Mouse (Mus musculus): ENCODE data around the gene Pwwp2a. TPM values are rescaled to one million over a fixed set of nuclear protein-coding genes. Genes with fewer than 3 reads are reported as not detected.
A peak's percentile ranks its signal among the peaks of the same experiment; 100 is the strongest.

Gene Pwwp2a
- total RNA-seq (2021), result 10 to 100 TPM; 14.9 to 16.4 TPM
- long read RNA-seq, experiment 1, partial matches to known transcripts, result 0 of 4 reads
- long read RNA-seq, experiment 1, other reads (novel, unspliced or antisense), result 4 of 4 reads
- long read RNA-seq, experiment 2, result 0 reads

DNA sequence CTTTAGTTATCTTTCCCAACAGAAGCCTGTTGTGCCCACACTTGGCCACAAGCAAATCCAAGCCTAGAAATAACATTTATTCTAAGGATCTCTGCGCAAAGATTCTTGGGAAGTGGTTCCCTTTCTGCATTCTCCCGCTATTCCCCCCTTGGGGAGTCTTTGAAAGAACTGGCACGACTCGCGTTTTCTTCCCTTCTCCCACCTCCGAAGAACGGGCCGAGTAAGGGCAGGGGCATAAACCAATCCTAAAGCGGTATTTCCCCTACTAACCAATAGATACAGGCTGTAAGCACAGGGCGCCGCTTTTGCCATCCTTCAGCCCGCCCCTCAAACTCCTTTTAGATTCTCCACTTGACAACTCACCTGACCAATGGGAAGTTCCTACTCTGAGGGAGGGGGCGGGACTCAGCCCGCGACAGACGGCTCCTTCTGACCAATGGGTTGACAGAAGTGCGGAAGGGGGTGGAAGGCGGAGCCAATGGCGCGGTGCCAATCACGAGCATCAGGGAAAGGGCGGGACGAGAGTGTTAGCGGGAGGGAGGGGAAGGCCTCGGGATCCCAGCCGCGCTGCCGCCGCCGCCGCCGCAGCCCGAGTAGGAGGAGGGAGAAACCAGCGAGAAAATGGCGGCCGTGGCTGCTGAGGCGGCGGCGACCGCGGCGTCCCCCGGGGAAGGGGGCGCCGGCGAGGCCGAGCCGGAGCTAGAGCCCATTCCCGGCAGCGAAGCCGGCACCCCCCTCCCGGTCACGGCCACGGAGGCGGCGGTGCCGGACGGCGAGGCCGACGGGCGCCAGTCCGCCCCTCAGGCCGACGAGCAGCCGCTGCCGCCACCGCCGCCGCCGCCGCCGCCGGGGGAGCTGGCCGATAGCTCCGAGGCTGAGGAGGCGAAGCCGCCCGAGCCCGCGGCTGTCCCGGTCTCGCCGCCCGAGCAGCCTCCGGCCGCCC, at the start of gene Pwwp2a:
TSS of gene Pwwp2a (plus strand) at position 527 of the 943 bp plus-strand sequence.
- peak; percentile 99 for DNase-seq

DNA sequence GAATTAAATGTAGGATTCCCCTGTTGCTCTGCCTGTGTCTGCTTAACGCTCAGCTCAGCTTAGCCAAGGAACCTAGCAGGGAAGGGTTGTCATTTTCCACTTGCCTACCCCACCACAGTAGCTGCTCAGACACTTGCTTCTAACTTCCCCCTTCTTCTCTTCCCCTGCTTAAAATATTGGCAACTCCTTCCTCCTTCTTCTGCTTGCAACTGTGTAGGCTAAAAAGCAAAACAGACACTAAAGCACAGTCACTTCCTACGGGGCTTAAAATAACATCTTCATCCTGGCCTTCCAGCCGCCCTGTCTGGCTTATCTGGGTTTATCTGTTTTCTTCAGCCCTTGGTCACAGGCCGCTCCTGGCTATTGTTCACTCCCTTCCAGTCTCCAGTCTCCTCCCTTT, 49.2 kb upstream of the Pwwp2a start:
- peak; percentile 20 to 33 for DNase-seq

DNA sequence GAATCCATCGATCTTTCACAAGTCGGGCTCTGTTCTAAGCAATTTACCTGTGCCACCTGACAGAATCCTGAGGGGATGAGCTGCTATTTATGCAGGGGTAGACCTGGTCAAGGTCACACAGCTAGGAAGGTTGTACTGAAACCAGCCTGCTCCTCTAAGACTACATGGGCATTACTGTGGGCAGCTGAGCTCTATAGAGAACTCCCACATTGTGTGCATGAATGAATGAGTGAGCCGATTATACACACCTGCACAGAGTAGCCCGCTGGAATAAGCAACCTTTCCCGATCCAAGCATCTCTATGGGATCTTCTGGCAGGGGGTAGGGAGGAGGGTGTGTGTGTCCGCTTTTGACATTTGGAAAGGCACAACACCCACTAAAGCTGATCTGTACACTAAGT, 48.6 kb upstream of the Pwwp2a start:
- DNase-seq, result no peak

DNA sequence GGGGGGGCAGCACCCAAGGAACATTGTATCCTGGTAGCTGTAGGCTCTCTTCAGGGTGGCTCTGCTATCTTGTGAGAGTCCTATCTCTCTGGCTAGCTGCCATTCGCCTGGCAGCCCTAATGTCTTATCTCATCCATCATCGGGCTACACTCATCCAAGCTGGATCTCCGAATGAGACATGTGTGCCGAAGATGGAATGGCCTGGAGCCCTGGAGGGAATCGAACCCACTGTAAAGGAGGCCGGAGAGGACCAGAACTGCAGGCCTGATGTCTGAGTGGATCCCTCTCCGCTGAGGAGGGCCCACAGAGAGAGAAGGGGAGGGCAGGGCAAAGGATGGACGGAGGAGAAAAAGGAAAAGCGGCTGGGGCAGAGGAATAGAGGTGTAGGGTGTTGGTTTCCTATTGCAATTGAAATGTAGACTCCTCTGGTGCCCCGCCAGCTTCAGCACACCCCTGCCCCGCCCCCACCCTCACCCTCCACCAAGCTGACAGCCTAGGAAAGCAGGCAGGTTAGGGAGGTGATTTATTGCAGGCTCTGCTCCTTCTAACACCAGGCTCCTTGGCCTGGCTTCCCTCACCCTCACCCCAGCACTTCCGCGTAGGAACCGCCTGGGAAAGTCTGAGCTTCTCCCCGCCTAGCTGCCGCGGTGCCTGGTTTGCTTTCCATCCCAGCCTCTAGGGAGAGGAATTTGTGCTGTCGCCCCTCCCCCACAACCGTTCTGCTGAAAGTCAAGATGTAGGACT, 48.0 kb upstream of the Pwwp2a start:
- DNase-seq, result peak; percentile 76 to 86

DNA sequence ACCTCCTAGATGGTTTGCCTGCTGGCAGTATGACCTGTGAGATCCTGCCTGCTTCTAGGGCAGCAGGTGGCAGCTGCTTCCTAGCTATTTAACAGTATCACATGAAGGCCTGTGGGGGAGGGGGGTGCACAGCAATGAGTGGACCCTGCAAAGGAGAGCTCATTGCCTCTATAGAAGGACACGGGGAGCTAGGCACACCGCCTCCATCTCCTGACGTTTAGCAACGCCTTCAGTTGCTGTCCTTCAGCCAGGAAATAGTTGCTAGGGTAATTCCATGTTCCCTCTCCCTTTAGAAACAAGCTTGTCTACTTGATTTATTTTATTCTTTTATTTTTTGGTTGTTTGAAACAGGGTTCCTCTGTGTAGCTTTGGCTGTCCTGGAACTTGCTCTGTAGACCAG, 45.0 kb upstream of the Pwwp2a start:
- no peak for DNase-seq

DNA sequence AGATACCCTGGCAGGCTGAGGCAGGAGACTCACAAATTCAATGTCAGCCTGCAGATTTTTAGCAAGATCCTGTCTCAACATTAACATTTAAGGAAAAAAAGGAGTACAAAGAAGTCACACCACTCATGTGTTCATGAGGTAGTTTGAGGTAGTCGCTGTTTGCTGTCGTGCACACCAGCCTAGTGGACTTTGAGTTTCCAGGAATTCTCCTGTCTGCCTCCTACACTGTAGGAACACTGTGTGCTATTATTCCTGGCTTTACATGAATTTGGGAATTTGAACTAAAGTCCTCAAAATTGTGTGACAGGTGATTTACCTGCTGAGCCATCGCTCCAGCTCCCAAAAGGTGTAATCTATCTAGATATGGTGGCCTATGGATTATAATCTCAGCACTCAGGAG, 43.3 kb upstream of the Pwwp2a start:
- DNase-seq, result no peak

DNA sequence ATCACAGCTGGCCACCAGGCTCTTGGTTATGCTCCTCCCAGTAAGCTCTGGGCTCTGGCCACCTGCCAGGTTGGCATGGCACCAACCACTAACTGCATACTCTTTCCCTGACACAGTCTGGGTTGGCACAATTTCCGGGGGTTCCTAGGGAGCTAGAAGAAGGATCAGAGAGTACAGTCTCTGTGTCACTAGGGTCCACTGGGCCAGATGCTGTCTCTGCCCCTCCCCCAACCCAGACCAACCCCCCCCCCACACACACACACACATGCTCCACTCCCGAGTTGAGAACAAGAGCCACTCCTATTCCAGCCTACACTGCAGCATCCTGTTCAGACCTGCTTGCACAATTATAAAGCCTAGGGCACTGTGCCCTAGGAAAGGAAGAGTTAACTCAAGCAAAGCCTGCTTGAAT, 38.6 kb upstream of the Pwwp2a start:
- DNase-seq, result peak; percentile 64 to 67

DNA sequence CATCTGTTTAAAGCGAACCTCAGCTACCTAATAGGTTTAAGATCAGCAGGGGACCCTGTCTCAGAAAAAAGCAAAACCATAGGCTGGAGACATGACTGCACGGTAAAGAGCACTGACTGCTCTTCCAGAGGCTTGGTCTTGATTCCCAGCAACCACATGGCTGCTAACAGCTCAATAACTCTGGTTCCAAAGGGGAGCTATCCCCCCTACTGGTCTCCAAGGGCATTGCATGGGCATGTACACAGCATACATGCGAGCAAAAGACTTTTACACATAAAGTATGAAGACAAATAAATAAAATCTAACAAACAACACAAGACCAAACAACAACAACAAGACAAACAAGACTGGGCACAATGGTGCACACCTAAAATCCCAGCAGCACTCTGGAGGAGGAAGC, 36.5 kb upstream of the Pwwp2a start:
- DNase-seq, result no peak

DNA sequence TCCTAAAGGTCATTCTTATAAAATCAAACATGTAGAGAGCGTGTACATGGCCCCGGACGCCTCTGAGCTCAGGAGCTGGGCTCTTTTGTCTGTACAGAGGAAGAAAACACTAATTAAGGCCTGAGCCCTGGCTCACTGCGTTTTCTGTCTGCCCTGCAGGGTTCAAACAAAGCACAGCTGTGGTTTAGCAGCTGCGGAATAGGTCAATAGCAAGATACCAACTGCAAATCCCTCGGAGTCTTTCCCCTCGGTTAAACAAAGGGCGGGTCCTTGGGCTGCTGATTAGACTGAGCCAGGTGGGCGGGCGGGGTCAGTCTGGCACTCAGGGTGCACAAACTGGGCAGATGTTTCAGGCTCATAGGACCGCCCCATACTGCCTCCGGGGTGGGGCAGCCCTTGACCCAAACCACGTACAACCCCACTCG, 28.7 kb upstream of the Pwwp2a start:
- no peak for DNase-seq

DNA sequence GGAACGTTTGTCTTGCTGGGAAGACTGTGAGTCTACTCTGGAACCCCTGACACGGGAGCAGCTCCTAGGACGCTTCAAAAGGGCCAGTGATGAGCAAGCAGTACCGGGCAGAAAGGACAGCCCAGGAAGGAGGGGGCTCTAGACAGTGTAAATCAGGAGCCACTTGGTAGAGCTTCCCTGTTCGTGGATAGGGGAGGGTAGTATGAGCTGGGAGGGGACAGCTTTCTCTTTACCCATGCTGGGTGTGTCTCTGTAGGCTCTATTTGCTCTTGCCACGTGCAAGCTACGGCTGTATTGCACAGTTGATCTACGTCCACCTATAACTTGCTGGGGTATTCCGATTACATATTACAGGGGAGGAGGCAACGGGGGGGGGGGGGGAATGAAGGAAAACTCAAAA, 25.3 kb upstream of the Pwwp2a start:
- no peak for DNase-seq

DNA sequence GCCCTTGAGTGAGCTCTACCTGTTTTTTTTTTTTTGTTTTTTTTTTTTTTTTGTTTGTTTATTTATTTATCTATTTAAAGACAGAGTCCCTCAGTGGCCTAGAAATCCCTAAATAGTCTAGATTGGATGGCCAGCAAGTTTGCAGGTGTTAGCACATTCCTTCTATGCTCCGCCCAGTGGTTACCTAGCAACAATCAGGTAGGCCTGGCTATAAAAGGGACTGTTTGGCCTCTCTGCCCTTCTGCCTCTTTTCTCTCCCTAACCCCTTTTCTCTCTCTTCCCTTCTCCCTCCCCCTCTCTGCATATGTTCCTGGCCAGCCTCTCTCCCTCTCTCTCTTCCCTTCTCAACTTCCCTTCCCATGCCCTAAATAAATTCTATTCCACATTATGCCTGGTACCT, 23.8 kb upstream of the Pwwp2a start:
- DNase-seq, result no peak

DNA sequence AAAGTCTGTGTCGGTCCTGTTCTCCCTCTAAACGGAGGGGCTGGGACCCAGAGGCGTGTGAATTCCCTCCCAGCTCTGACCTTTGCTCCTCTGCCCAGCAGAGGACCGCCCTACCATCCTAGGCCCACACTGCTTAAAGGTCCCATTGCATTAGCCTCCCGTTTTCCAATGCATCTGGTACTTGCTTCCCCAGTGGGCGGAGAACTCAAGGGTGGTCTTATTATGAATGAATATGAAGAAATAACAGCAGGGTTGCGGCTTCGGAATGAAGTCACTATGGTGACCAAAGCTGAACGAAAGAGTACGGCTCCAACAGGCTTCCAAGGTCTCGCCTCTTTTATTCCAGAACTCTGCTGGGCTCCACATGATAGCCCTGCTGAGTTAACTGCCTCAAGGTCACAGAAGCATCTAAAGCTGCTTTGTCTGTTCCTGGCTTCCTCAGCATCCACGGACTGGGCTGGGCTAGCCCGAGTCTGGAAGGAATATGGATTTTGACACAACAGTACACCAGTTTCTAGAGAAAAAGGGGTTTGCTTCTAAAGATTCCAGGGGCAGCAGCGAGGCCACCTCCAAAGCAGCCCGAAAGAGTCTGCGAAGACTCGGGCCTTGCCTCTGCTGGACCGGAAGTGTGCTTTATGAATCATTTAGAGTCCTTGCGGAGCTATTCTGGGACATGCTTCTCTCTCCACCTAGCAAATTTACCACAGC, 14.6 kb upstream of the Pwwp2a start:
- DNase-seq, result peak in 1 of 2 experiments; percentile 7

DNA sequence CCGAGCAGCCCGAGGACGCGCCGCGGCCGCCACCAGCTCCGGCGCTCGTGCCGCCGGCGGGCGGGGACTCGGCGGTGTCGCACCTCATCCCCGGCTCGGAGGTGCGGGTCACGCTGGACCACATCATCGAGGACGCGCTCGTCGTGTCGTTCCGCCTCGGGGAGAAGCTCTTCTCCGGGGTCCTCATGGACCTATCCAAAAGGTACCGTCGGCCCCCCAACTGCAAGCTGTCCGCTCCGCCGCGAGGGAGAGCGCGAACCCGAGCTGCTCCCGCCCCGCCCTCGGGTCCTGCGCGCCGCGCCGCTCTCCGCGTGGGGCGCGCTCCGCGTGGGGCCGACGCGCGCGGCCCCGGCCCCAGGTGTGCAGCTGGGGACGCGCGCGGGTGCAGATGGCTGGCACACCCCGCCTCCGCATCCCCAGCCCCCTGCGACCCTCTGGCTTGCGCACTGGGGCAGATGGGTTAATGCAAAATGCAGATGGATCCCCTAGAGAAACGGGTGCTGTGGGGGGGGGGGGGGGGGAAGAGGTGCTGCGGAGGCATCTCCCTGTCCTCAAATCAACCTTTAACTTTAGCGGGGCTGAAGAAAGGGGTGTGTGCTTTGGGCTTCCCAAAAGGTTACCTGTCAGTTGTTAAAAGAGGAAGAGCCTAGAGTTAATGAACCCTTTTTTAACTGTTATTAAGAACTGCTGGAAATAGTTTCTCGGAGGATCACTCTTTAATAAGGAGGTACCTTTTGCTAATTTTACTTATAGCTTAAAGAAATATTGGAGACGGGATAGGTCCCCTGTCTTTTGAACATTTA, 818 bp downstream of the Pwwp2a start:
- peak; percentile 59 to 75 for DNase-seq

DNA sequence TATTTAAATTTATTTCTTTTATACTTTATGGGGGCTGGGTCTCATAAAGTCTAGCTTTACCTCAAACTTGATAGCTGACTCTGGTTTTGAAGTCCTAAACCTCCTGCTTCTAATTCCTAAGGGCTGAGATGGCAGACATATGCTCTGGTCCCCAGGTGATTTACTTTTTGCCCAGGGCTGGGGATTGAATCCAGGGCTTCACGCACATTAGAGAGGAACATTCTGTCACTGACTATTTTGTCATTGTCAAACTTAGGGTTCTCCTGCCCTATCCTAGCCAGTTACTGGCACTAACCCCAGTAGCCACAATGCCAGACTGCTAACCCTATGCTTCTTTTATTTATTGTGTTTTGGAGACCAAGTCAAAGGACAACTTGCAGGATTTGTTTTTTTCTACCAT, 7.1 kb downstream of the Pwwp2a start:
- DNase-seq, result no peak

DNA sequence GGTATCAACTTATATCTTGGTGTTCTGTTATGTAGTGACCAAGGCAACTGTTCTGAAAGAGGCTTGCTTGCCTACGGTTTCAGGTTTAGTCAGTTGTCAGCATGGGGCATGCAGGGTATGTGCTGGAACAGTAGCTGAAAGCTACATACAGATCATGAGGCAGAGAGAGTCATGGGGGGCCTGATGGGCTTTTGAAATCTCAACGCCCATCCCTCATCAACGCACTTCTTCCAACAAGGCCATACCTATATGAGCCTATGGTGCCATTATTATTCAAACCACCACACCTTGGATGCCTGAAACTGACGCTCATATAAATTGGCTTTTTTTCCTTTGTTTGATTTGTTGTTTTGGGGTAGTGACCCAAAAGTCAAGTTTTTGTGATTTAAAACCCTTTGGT, 14.8 kb downstream of the Pwwp2a start:
- DNase-seq, result no peak

DNA sequence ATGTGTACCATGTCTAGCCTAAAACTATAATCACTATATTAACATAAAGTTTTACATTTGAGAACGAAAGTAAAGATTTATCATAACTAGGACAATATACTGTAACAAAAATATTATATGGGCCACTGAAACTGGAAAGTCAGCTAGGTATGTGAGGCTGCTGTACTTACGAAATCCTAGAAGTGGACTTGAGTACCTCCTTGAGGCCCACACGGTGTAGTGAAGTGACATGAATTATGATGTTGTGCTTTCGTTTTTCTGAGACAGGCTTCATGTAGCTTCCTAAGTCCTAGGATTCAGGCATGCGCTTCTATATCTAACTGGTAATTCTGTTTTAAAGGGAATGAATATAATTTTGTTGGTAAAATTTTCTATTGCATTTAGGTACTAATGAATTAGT, 16.8 kb downstream of the Pwwp2a start:
- DNase-seq, result no peak

DNA sequence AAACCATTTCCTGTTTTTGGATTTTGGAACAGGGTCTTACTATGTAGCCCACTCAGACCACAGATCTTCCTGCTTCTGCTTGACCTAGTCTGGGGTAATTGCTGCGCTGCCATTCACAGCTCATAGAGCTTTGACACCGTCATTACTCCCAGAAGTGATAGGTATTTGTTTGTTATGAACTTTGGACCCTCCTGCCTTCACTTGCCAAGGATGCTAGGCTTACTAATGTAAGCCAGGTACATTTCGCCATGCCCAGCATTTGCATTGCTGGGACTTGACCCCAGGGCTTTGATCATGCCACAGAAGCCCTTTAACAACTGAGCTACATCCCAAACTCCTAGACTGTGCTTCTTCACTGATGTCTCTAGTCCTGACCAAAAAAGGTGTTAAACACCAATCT, 18.5 kb downstream of the Pwwp2a start:
- no peak for DNase-seq

DNA sequence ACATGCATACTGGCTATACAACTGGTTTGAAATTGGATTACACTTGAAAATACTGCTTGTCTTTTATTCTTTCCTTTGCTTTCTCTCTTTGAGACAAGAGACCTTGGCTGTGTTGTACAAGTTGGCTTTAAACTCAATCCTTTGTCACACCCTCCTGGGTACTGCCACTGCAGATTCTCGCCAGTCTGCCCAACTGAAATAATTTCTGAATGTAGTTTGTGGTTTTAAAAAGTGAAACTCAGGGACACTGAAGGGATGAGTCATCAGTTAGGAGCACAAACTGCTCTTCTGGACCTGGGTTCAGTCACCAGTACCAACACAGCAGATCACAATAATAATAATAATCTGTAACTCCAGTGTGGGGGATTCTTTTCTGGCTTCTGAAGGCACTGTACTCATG, 21.8 kb downstream of the Pwwp2a start:
- DNase-seq, result no peak

DNA sequence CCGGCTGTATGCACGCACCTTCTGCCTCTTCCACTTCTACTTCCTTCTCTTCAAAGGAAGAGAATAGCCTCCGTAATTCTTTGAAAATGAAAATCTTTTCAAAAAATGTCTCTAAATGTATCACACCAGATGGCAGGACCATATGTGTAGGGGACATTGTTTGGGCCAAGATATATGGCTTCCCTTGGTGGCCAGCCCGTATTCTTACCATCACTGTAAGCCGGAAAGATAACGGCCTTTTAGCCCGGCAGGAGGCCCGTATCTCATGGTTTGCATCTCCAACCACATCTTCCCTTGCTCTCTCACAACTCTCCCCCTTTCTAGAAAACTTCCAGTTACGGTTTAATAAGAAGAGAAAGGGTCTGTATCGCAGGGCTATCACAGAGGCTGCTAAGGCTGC, 24.0 kb downstream of the Pwwp2a start:
- no peak for DNase-seq

DNA sequence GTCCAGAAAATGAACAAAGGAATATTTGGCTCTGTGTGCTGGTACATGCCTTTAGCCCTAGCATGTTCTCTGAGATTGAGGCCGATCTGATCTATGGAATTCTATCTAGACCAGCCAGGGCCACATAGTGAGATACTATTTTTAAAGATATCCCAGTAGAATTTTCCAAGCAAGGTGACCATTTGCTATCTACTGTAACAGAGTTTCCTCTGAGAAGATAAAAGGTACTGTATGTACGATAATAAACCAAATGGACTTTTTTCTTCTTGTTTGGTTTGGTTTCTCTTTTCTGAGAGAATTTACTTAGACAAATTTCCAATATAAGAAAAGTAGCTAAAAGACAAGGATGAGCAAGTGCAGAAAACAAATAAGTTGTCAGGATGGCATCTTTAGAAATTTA, 26.6 kb downstream of the Pwwp2a start:
- DNase-seq, result no peak

DNA sequence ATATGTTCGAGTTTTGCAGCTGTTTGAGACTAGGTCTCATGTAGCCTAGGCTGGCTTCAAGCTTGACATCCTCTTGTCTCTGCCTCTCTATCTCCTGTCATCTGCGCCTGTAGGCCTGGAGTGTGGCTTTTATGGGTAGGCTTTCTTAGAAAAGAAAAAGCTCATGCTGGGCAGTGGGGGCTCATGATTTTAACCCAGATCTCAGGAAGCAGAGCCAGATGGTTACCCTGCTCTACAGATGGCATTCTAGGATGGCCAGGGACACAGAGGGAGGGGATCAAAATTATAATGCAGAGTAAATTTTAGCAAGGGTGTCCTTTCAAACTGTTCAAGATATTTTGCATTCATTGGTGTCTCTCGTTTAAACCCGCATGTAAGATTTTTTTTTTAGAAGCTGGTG, 30.4 kb downstream of the Pwwp2a start:
- DNase-seq, result no peak

DNA sequence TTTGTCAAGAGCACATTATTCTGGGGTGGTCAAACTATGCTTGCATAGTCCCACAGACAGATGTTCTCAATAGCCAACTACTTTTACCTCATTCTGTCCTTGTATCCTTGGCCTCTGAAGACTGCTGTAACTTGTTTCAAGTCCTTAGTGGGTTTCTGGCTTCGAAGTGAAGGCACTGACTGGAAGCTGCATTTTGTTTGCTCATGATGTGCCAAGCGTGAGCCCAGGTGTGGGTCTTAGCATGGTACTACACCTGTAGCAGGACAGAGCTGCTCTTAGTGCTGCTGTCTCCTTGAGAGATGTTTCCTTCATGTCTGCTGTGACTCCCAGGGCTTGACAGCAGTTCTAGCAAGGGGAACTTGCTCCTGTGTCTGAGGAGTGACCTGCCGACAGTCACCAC, 41.6 kb downstream of the Pwwp2a start:
- DNase-seq, result no peak

Data from heart, adult 18-20 months (tissue).